Mouse (Mus musculus): ENCODE results near the gene Hnf4a.

GRCm38 (mm10) chr2:163493031-163493430, 13.6 kb upstream of the Hnf4a start:
- no peak for TF ChIP-seq GATA1 (IDR thresholded peaks at IDR 0.05; ENCODE audit: borderline replicate concordance, low read length)
- TF ChIP-seq FLI1 (IDR thresholded peaks at IDR 0.05; ENCODE audit: low read length), result no peak

All from megakaryocyte, embryonic 14.5 days (primary cell).